Mouse (Mus musculus) ES-E14 (cell line): ENCODE measurements around the gene Cltrn.

Experiments
- HCFC1 ChIP-seq: IDR thresholded peaks from 2 replicates; pipeline ENCODE4 v1.6.1; 2012; ENCODE audit warnings: low read length, inconsistent platforms, borderline replicate concordance; ENCODE audit not compliant: insufficient read depth
- MAFK ChIP-seq: IDR thresholded peaks from 2 replicates; pipeline ENCODE4 v1.6.1; 2014; ENCODE audit warnings: mild to moderate bottlenecking, low read depth, low read length, inconsistent platforms; ENCODE audit not compliant: insufficient read depth
- ZC3H11A ChIP-seq: IDR thresholded peaks from 2 replicates; pipeline ENCODE4 v1.6.1; 2012; ENCODE audit warnings: low read depth, mild to moderate bottlenecking, inconsistent platforms, low read length, borderline replicate concordance
- ZNF384 ChIP-seq: IDR thresholded peaks from 2 replicates; pipeline ENCODE4 v1.6.1; 2012; ENCODE audit warnings: low read depth, low read length, inconsistent platforms

- TF ChIP-seq HCFC1 (no peak), ZC3H11A (no peak), ZNF384 (no peak), MAFK (no peak)
These were observed 30.1 kb upstream of the Cltrn start for GRCm38 (mm10) chrX:164058523-164058922.
